Mouse (Mus musculus): ENCODE measurements around the gene Borcs7. TPM values are rescaled to one million over a fixed set of nuclear protein-coding genes. Genes with fewer than 3 reads are reported as not detected.

Borcs7 gene
- 14.6 and 17.5 TPM in 2 replicates for polyA plus RNA-seq (2016; fragmentation: Nextera tagmentation; extraction: Ambion mirVana)

- WGBS, result 2% methylated on average over 44 of the region's 44 CpGs
- ATAC-seq (ENCODE audit: low FRiP score), result peak; percentile 94
- peak within 1 kb of the TSS; percentile 60 for H3K27ac ChIP-seq
These were observed at the start of gene Borcs7 for GRCm38 (mm10) chr19:46689460-46690372. Borcs7 (plus strand) TSS chr19:46689906.

GRCm38 (mm10) chr19:46640780-46641179 lies 48.9 kb upstream of the Borcs7 start:
- Histone ChIP-seq H3K4me1 (peaks cover 56% of the 10 kb centered on the region), H3K4me2 (replicated peaks) (no peak overlapping the region)
- 88% methylated on average over 8 of the region's 8 CpGs for WGBS

More at GRCm38 (mm10) chr19:46689460-46690372, at the start of gene Borcs7:
- Histone ChIP-seq H3K4me2 (replicated peaks) (peak within 1 kb of the TSS; percentile 55), H3K9ac (peak within 1 kb of the TSS; percentile 64), H3K4me1 (peaks cover 10% of the 10 kb centered on the region), H3K27me3 (no peaks in the 10 kb centered on the region), H3K36me3 (no peaks in the 10 kb centered on the region), H3K9me3 (replicated peaks) (no peaks in the 10 kb centered on the region), H3K4me3 (peak within 1 kb of the TSS; percentile 49)

GRCm38 (mm10) chr19:46641420-46642085 lies 48.2 kb upstream of the Borcs7 start:
- H3K27ac ChIP-seq, result peak overlapping the region; percentile 66
- no peaks in the 10 kb centered on the region for H3K9me3 ChIP-seq (replicated peaks)
- H3K4me1 ChIP-seq, result peaks cover 63% of the 10 kb centered on the region
- no peak overlapping the region for H3K4me3 ChIP-seq
- WGBS, result 67% methylated on average over 19 of the region's 19 CpGs
- H3K9ac ChIP-seq, result 0 out of 2 replicates have a peak overlapping the region, but pooled peaks have one; percentile 10
- no peak overlapping the region for H3K4me2 ChIP-seq (replicated peaks)
- 0 out of 2 replicates have a peak, but pooled peaks cover 6% of the 10 kb centered on the region for H3K36me3 ChIP-seq
- H3K27me3 ChIP-seq, result no peaks in the 10 kb centered on the region
- no peak for ATAC-seq (ENCODE audit: low FRiP score)

More at GRCm38 (mm10) chr19:46640780-46641179, 48.9 kb upstream of the Borcs7 start:
- Histone ChIP-seq H3K27ac (no peak overlapping the region), H3K9ac (no peak overlapping the region), H3K36me3 (0 out of 2 replicates have a peak, but pooled peaks cover 6% of the 10 kb centered on the region), H3K9me3 (replicated peaks) (no peaks in the 10 kb centered on the region), H3K27me3 (no peaks in the 10 kb centered on the region), H3K4me3 (no peak overlapping the region)
- no peak for ATAC-seq (ENCODE audit: low FRiP score)

- WGBS, result 70% methylated on average over 22 of the region's 22 CpGs
- ATAC-seq (ENCODE audit: low FRiP score), result no peak
- Histone ChIP-seq H3K9ac (no peak overlapping the region), H3K9me3 (replicated peaks) (no peaks in the 10 kb centered on the region), H3K4me3 (no peak overlapping the region), H3K36me3 (0 out of 2 replicates have a peak, but pooled peaks cover 6% of the 10 kb centered on the region), H3K27ac (peak overlapping the region; percentile 66), H3K4me2 (replicated peaks) (no peak overlapping the region), H3K4me1 (peaks cover 67% of the 10 kb centered on the region), H3K27me3 (no peaks in the 10 kb centered on the region)
These were observed 47.5 kb upstream of the Borcs7 start for GRCm38 (mm10) chr19:46642136-46642753.

GRCm38 (mm10) chr19:46643236-46643635 lies 46.5 kb upstream of the Borcs7 start:
- Histone ChIP-seq H3K4me2 (replicated peaks) (no peak overlapping the region), H3K4me3 (no peak overlapping the region), H3K4me1 (peaks cover 64% of the 10 kb centered on the region), H3K36me3 (0 out of 2 replicates have a peak, but pooled peaks cover 8% of the 10 kb centered on the region), H3K9me3 (replicated peaks) (no peaks in the 10 kb centered on the region), H3K27ac (no peak overlapping the region), H3K9ac (no peak overlapping the region), H3K27me3 (no peaks in the 10 kb centered on the region)
- 81% methylated on average over 5 of the region's 5 CpGs for WGBS
- ATAC-seq (ENCODE audit: low FRiP score), result no peak

GRCm38 (mm10) chr19:46644343-46644792 lies 45.3 kb upstream of the Borcs7 start:
- H3K9ac ChIP-seq, result peak overlapping the region; percentile 23; the same call in 1 of the 2 replicates
- 76% methylated on average over 10 of the region's 10 CpGs for WGBS

GRCm38 (mm10) chr19:46644793-46645602 lies 44.7 kb upstream of the Borcs7 start:
- peaks cover 16% of the 10 kb centered on the region; the same call in 1 of the 2 replicates for H3K36me3 ChIP-seq

More at GRCm38 (mm10) chr19:46644343-46644792, 45.3 kb upstream of the Borcs7 start:
- ATAC-seq (ENCODE audit: low FRiP score), result peak; percentile 35; the same call in 1 of the 2 replicates
- H3K27ac ChIP-seq, result peak overlapping the region; percentile 71
- H3K4me3 ChIP-seq, result no peak overlapping the region
- H3K4me2 ChIP-seq (replicated peaks), result no peak overlapping the region
- H3K27me3 ChIP-seq, result no peaks in the 10 kb centered on the region
- peaks cover 64% of the 10 kb centered on the region for H3K4me1 ChIP-seq
- no peaks in the 10 kb centered on the region for H3K9me3 ChIP-seq (replicated peaks)
- H3K36me3 ChIP-seq, result peaks cover 16% of the 10 kb centered on the region; the same call in 1 of the 2 replicates

GRCm38 (mm10) chr19:46646041-46646481 lies 43.6 kb upstream of the Borcs7 start:
- H3K4me1 ChIP-seq, result peaks cover 58% of the 10 kb centered on the region
- peaks cover 16% of the 10 kb centered on the region; the same call in 1 of the 2 replicates for H3K36me3 ChIP-seq
- H3K9ac ChIP-seq, result no peak overlapping the region
- no peak overlapping the region for H3K4me3 ChIP-seq
- peak overlapping the region; percentile 71 for H3K27ac ChIP-seq
- H3K4me2 ChIP-seq (replicated peaks), result no peak overlapping the region
- no peaks in the 10 kb centered on the region for H3K9me3 ChIP-seq (replicated peaks)
- WGBS, result 74% methylated on average over 12 of the region's 12 CpGs
- ATAC-seq (ENCODE audit: low FRiP score), result no peak
- no peaks in the 10 kb centered on the region for H3K27me3 ChIP-seq

More at GRCm38 (mm10) chr19:46644793-46645602, 44.7 kb upstream of the Borcs7 start:
- Histone ChIP-seq H3K4me3 (no peak overlapping the region), H3K4me1 (peaks cover 64% of the 10 kb centered on the region), H3K4me2 (replicated peaks) (no peak overlapping the region), H3K9ac (peak overlapping the region; percentile 23; the same call in 1 of the 2 replicates), H3K9me3 (replicated peaks) (no peaks in the 10 kb centered on the region), H3K27ac (peak overlapping the region; percentile 71), H3K27me3 (no peaks in the 10 kb centered on the region)
- 29% methylated on average over 12 of the region's 12 CpGs for WGBS
- ATAC-seq (ENCODE audit: low FRiP score), result 0 out of 2 replicates have a peak, but pooled peaks have one; percentile 8

GRCm38 (mm10) chr19:46647254-46647653 lies 42.5 kb upstream of the Borcs7 start:
- ATAC-seq (ENCODE audit: low FRiP score), result no peak
- H3K36me3 ChIP-seq, result peaks cover 23% of the 10 kb centered on the region
- H3K27ac ChIP-seq, result no peak overlapping the region
- no peak overlapping the region for H3K4me2 ChIP-seq (replicated peaks)
- H3K9me3 ChIP-seq (replicated peaks), result no peaks in the 10 kb centered on the region
- 80% methylated on average over 3 of the region's 3 CpGs for WGBS
- no peak overlapping the region for H3K9ac ChIP-seq
- H3K4me1 ChIP-seq, result peaks cover 46% of the 10 kb centered on the region
- H3K4me3 ChIP-seq, result no peak overlapping the region
- H3K27me3 ChIP-seq, result no peaks in the 10 kb centered on the region

GRCm38 (mm10) chr19:46647850-46648249 lies 41.9 kb upstream of the Borcs7 start:
- 84% methylated on average over 8 of the region's 8 CpGs for WGBS
- Histone ChIP-seq H3K9ac (no peak overlapping the region), H3K4me2 (replicated peaks) (no peak overlapping the region), H3K27ac (no peak overlapping the region), H3K9me3 (replicated peaks) (no peaks in the 10 kb centered on the region), H3K4me3 (no peak overlapping the region), H3K27me3 (no peaks in the 10 kb centered on the region), H3K4me1 (peaks cover 40% of the 10 kb centered on the region), H3K36me3 (peaks cover 27% of the 10 kb centered on the region)
- ATAC-seq (ENCODE audit: low FRiP score), result no peak

GRCm38 (mm10) chr19:46648565-46648964 lies 41.1 kb upstream of the Borcs7 start:
- H3K9ac ChIP-seq, result no peak overlapping the region
- no peak overlapping the region for H3K4me3 ChIP-seq
- no peak overlapping the region for H3K4me2 ChIP-seq (replicated peaks)
- peaks cover 33% of the 10 kb centered on the region for H3K4me1 ChIP-seq
- WGBS, result 97% methylated on average over 14 of the region's 14 CpGs
- no peak for ATAC-seq (ENCODE audit: low FRiP score)
- peaks cover 34% of the 10 kb centered on the region for H3K36me3 ChIP-seq
- H3K27me3 ChIP-seq, result no peaks in the 10 kb centered on the region
- H3K27ac ChIP-seq, result no peak overlapping the region
- no peaks in the 10 kb centered on the region for H3K9me3 ChIP-seq (replicated peaks)
